Mouse (Mus musculus) thymus, adult 2 months (tissue): ENCODE results near the gene Lman1l.

Experiments
- CTCF ChIP-seq: fragments of 200-500 bp; IDR thresholded peaks from 2 replicates; pipeline ENCODE4 v1.5.1; 2012; ENCODE audit warnings: mild to moderate bottlenecking, control low read depth, low read length, moderate library complexity, borderline replicate concordance; ENCODE audit not compliant: control insufficient read depth, poor library complexity, insufficient read depth; ENCODE audit errors: extremely low read depth
- POLR2A ChIP-seq: fragments of 200-500 bp; IDR thresholded peaks from 2 replicates; pipeline ENCODE4 v1.6.1; 2012; ENCODE audit warnings: mild to moderate bottlenecking, low read length, control low read depth, moderate library complexity; ENCODE audit not compliant: control insufficient read depth, poor library complexity, insufficient read depth; ENCODE audit errors: extremely low read depth

DNA sequence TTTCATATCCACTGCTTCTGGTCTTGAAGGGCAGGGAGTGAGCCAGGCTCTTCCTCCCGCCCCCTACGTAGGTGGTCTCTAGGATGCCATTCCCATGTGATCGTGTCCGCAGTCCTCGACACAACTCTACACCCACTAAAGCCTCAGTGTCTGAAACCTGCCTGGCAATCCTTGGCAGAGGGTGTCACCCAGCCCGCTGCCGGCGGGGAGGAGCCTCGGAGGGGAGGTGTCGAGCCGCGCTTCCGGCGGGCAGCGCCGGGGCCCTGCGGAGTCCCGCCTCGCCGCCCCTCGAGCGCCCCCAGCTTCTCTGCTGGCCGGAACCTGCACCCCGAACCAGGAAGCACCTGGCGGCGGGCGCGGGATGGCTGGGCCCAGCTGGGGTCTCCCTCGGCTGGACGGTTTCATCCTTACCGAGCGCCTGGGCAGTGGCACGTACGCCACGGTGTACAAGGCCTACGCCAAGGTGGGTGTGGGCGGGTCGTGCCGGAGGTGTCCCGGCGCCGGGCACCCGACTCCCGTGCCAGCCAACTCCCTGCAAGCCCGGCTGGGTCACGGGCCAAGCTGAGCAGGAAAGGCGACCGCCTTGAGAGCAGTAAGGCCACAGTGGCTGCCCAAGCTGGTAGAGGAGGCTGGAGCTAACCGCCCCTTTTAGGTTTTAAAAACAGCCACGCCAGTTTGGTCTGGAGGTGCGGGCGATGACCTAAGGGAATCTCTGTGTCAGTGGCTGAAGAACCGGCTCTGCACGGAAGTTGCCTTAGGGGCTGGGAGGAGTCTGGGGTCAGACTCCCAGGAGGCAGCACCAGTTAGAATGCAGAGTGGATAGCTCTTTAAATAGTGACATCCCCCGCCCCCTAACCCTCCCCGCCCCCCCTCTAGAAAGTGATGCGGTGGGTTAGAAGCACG, 31.1 kb downstream of the Lman1l start, which contains the start of gene Ulk3:
- peak; percentile 83 for TF ChIP-seq POLR2A
- TF ChIP-seq CTCF, result peak; percentile 68; the same call in 1 of the 2 replicates
